Mouse (Mus musculus) neural tube, embryonic 12.5 days (tissue): ENCODE results near the gene Cyp2b10. TPM values are rescaled to one million over a fixed set of nuclear protein-coding genes. Genes with fewer than 3 reads are reported as not detected.

Experiments
- ATAC-seq: fragments of 200-750 bp; cut with Nextera tagmentation; 2 replicates; pipeline ENCODE4 v1.8.0; 2017; ENCODE audit warnings: low read depth, mild to moderate bottlenecking, moderate TSS enrichment, moderate library complexity; ENCODE audit not compliant: low FRiP score
- H3K27ac ChIP-seq: fragments of 300-500 bp; sonication (generic); 2 replicates; pipeline ENCODE4 v1.5.1; 2016
- H3K27me3 ChIP-seq: fragments of 300-500 bp; sonication (generic); replicated peaks from 2 replicates; pipeline ENCODE4 v1.6.1; 2016; ENCODE audit warnings: mild to moderate bottlenecking
- H3K36me3 ChIP-seq: fragments of 300-500 bp; sonication (generic); 2 replicates; pipeline ENCODE4 v1.6.1; 2016; ENCODE audit warnings: mild to moderate bottlenecking
- H3K4me1 ChIP-seq: fragments of 300-500 bp; sonication (generic); 2 replicates; pipeline ENCODE4 v1.6.1; 2016
- H3K4me2 ChIP-seq: fragments of 300-500 bp; sonication (generic); replicated peaks from 2 replicates; pipeline ENCODE4 v1.6.1; 2016; ENCODE audit warnings: mild to moderate bottlenecking
- H3K4me3 ChIP-seq: fragments of 300-500 bp; sonication (generic); 2 replicates; pipeline ENCODE4 v1.5.1; 2016
- H3K9ac ChIP-seq: fragments of 300-500 bp; sonication (generic); 2 replicates; pipeline ENCODE4 v1.6.1; 2016; ENCODE audit warnings: mild to moderate bottlenecking
- H3K9me3 ChIP-seq: fragments of 300-500 bp; sonication (generic); 2 replicates; pipeline ENCODE4 v1.6.1; 2016; ENCODE audit warnings: mild to moderate bottlenecking
- WGBS: fragments of 180-500 bp; shearing (Covaris S2); methylation state at CpG from one replicate; pipeline ENCODE4 v1.1.7; 2016; 5-methylcytosine and 5-hydroxymethylcytosine counted together
- polyA plus RNA-seq: library from polyadenylated mRNA; unstranded; fragments of >200 nt; fragmentation: Nextera tagmentation; extraction: Ambion mirVana; gene quantifications from 2 replicates; pipeline ENCODE4 v1.2.1, GENCODE M21; 2016

Gene Cyp2b10
- polyA plus RNA-seq, 1 experiment from 2014 or later = not detected

GRCm38 (mm10) chr7:25919467-25919866 is 22.0 kb downstream of the Cyp2b10 start:
- Histone ChIP-seq H3K9me3 (no peaks in the 10 kb centered on the region), H3K4me1 (no peaks in the 10 kb centered on the region), H3K36me3 (no peaks in the 10 kb centered on the region), H3K4me3 (no peak overlapping the region), H3K4me2 (no peak overlapping the region), H3K9ac (no peak overlapping the region), H3K27me3 (no peaks in the 10 kb centered on the region), H3K27ac (no peak overlapping the region)
- WGBS = 85% methylated on average over 1 of the region's 1 CpGs
- ATAC-seq = no peak

GRCm38 (mm10) chr7:25945274-25945673 is 47.9 kb downstream of the Cyp2b10 start:
- Histone ChIP-seq H3K27ac (no peak overlapping the region), H3K36me3 (no peaks in the 10 kb centered on the region), H3K4me2 (no peak overlapping the region), H3K4me1 (no peaks in the 10 kb centered on the region), H3K27me3 (no peaks in the 10 kb centered on the region), H3K9me3 (peaks cover 30% of the 10 kb centered on the region; the same call in 1 of the 2 replicates), H3K9ac (no peak overlapping the region), H3K4me3 (no peak overlapping the region)
- WGBS = 70% methylated on average over 1 of the region's 1 CpGs
- ATAC-seq = no peak

Other genes starting within 250 kb of the Cyp2b10 start
- 48.3 and 48.4 TPM in 2 replicates for gene Bckdha, start 238.6 kb upstream of the Cyp2b10 start, polyA plus RNA-seq
- gene Exosc5, start 238.5 kb upstream of the Cyp2b10 start, polyA plus RNA-seq = 54.7 and 55.2 TPM in 2 replicates
- 3.4 and 5.7 TPM in 2 replicates for gene Tmem91, start 222.5 kb upstream of the Cyp2b10 start, polyA plus RNA-seq
- 34.8 and 35.7 TPM in 2 replicates for gene B9d2, start 216.8 kb upstream of the Cyp2b10 start, polyA plus RNA-seq
- gene Tgfb1, start 210.6 kb upstream of the Cyp2b10 start, polyA plus RNA-seq = 2.4 and 2.6 TPM in 2 replicates
- 31.3 and 34.0 TPM in 2 replicates for gene Ccdc97, start 178.5 kb upstream of the Cyp2b10 start, polyA plus RNA-seq
- gene Hnrnpul1, start 142.9 kb upstream of the Cyp2b10 start, polyA plus RNA-seq = 64.7 and 67.0 TPM in 2 replicates
- 33.0 and 35.7 TPM in 2 replicates for gene Axl, start 108.9 kb upstream of the Cyp2b10 start, polyA plus RNA-seq
- gene Cyp2s1, start 80.7 kb upstream of the Cyp2b10 start, polyA plus RNA-seq = 2.9 and 4.0 TPM in 2 replicates
- not detected in 2 replicates for gene Cyp2b13, start 163.9 kb downstream of the Cyp2b10 start, polyA plus RNA-seq